Mouse (Mus musculus) thymus, adult 2 months (tissue): Measurements from ENCODE around the gene Pold2. TPM values are rescaled to one million over a fixed set of nuclear protein-coding genes. Genes with fewer than 3 reads are reported as not detected.

Experiments
- DNase-seq: peaks from one replicate; pipeline ENCODE4 v3.0.0; 2021
- H3K27ac ChIP-seq: fragments of 200-500 bp; 2 replicates; pipeline ENCODE4 v1.5.1; 2012; ENCODE audit warnings: low read length, control low read depth; ENCODE audit not compliant: control insufficient read depth, insufficient read depth
- H3K27me3 ChIP-seq: fragments of 200-500 bp; 2 replicates; pipeline ENCODE4 v1.6.1; 2012; ENCODE audit warnings: mild to moderate bottlenecking, low read length, moderate library complexity, mixed read lengths; ENCODE audit not compliant: control insufficient read depth, insufficient read depth
- H3K36me3 ChIP-seq: fragments of 200-500 bp; 2 replicates; pipeline ENCODE4 v1.6.1; 2012; ENCODE audit warnings: mild to moderate bottlenecking, low read length, moderate library complexity; ENCODE audit not compliant: control insufficient read depth, insufficient read depth
- H3K4me1 ChIP-seq: fragments of 200-500 bp; replicated peaks from 2 replicates; pipeline ENCODE4 v1.6.1; 2012; ENCODE audit warnings: low read length; ENCODE audit not compliant: control insufficient read depth, insufficient read depth
- H3K4me3 ChIP-seq: fragments of 200-500 bp; 2 replicates; pipeline ENCODE4 v1.5.1; 2012; ENCODE audit warnings: mild to moderate bottlenecking, low read length, control low read depth, moderate library complexity; ENCODE audit not compliant: control insufficient read depth, insufficient read depth
- CTCF ChIP-seq: fragments of 200-500 bp; IDR thresholded peaks from 2 replicates; pipeline ENCODE4 v1.5.1; 2012; ENCODE audit warnings: mild to moderate bottlenecking, control low read depth, low read length, moderate library complexity, borderline replicate concordance; ENCODE audit not compliant: control insufficient read depth, poor library complexity, insufficient read depth; ENCODE audit errors: extremely low read depth
- POLR2A ChIP-seq: fragments of 200-500 bp; IDR thresholded peaks from 2 replicates; pipeline ENCODE4 v1.6.1; 2012; ENCODE audit warnings: mild to moderate bottlenecking, low read length, control low read depth, moderate library complexity; ENCODE audit not compliant: control insufficient read depth, poor library complexity, insufficient read depth; ENCODE audit errors: extremely low read depth
- WGBS: fragments of 180-500 bp; shearing (Covaris S2); methylation state at CpG from one replicate; pipeline ENCODE4 v1.1.7; 2018; 5-methylcytosine and 5-hydroxymethylcytosine counted together
- polyA plus RNA-seq: library from polyadenylated mRNA; depleted of rRNA; stranded (reverse); fragments of >200 nt; gene quantifications from 2 replicates; pipeline ENCODE4 v1.2.3, GENCODE M21; 2012

Pold2 gene
- polyA plus RNA-seq, 1 experiment: 309 TPM

DNA sequence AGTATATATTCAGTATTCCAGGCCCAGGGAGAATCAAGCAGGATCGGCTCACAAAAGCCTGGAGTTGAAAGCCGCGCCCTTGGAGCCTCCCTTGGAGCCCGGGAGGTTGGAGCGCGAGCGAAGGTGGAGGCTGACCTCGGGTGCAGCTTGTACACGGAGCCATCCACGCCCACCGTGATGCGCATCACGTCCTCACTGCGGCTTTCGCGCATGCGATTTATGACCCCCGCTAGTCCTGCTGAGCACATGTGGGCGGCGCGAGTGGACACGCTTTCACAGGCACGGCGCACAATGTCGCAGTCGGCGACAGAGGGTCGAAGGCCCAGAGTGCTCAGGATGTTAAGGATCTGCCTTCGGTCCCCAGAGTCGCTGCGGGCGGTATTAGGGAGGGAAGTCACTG is 23.9 kb upstream of the Pold2 start:
- no peak for DNase-seq
- H3K27ac ChIP-seq: no peak overlapping the region
- no peak overlapping the region for H3K4me3 ChIP-seq
- no peaks in the 10 kb centered on the region for H3K36me3 ChIP-seq
- TF ChIP-seq POLR2A: no peak
- no peak for TF ChIP-seq CTCF
- H3K27me3 ChIP-seq: no peaks in the 10 kb centered on the region
- WGBS: 38% methylated on average over 32 of the region's 32 CpGs
- peaks cover 5% of the 10 kb centered on the region; the same call in 1 of the 2 replicates for H3K4me1 ChIP-seq

DNA sequence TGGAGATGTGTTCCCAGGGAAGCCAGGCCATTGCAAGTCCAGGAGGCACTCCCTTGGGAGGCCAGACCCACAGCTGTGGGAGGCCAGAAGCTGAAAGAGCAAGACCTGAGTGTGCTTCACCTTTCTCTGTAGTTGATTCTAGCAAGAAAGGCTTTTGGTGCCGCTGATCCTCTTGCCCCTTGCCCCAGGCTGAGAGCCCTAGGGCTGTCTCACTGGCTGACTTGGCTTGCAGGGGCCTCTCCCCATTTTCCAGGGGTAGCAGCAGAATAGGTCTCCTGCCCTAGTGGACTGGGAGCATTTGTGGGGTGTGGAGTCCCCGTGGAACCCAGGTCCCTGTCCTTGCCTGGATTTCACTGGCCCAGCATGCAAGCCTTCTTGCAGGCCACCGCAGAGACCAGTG is 23.2 kb upstream of the Pold2 start:
- Histone ChIP-seq H3K36me3 (no peaks in the 10 kb centered on the region), H3K27me3 (no peaks in the 10 kb centered on the region), H3K27ac (no peak overlapping the region), H3K4me1 (peaks cover 5% of the 10 kb centered on the region; the same call in 1 of the 2 replicates), H3K4me3 (no peak overlapping the region)
- WGBS: 76% methylated on average over 3 of the region's 3 CpGs
- DNase-seq: no peak
- TF ChIP-seq POLR2A: no peak
- no peak for TF ChIP-seq CTCF

DNA sequence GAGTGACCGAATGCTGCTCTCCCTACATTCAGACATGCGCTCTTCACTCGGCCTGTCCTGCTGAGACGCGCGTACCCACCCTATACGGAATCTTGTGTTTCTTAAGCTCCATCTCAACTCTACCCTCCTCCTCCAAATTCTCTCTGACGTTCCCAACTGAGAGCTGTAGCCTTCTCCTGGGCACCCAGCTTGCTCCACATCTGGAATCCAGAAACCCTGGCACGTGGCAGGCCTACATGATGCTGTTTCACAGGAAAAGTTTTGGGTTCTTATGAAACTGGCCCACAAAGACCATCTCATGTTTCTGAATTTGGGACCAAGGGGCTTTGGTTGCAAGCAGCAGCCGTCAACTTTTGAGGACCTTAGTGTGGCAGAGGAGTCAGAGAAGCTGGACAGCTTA is 21.2 kb upstream of the Pold2 start:
- Histone ChIP-seq H3K4me3 (no peak overlapping the region), H3K27me3 (no peaks in the 10 kb centered on the region), H3K27ac (no peak overlapping the region), H3K4me1 (peaks cover 5% of the 10 kb centered on the region; the same call in 1 of the 2 replicates), H3K36me3 (no peaks in the 10 kb centered on the region)
- WGBS: 97% methylated on average over 10 of the region's 10 CpGs
- no peak for DNase-seq
- no peak for TF ChIP-seq CTCF
- TF ChIP-seq POLR2A: no peak

DNA sequence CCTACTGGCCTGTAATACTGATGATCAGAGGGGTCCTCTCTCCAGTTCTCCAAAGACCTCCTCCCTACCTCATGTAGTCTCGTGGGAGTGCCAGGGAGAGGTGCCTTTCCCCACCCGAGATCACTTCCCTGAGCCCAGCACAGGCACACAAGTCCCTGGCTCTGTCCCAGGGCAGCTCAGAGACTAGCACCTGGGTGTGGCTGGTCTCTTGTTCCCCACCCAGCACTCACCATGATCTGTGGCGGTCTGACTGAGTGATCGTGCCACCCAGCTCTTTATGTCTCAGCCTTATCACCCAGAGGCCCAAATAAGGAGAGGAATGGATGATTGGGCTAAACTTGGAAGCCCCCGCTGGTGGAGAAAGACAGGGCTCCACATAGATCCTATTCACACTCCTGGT is 20.4 kb upstream of the Pold2 start, which contains the start of gene Myl7:
Myl7 (minus strand) TSS at position 252 of the 400 bp plus-strand sequence.
- Histone ChIP-seq H3K27ac (no peak within 1 kb of the TSS), H3K4me1 (peaks cover 5% of the 10 kb centered on the region; the same call in 1 of the 2 replicates), H3K36me3 (no peaks in the 10 kb centered on the region), H3K4me3 (no peak within 1 kb of the TSS), H3K27me3 (no peaks in the 10 kb centered on the region)
- TF ChIP-seq POLR2A: no peak
- no peak for TF ChIP-seq CTCF
- 82% methylated on average over 5 of the region's 5 CpGs for WGBS
- no peak for DNase-seq

DNA sequence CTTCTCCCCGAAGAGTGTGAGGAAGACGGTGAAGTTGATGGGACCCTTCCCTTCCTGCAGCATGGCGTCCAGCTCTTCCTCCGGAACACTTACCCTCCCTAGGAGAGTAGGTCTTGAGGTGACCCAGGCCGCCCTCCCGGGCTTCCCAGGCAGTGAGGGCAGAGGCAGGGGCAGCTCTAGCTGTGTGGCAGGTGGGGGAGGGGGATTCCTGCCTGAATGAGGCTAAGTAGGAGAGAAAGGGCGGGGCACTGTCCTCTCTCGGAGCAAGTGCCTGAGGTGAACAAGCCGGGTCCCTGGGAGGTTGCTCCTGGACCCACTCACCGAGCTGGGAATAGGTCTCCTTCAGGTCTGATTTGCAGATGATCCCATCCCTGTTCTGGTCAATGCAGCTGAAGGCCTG is 19.7 kb upstream of the Pold2 start:
- Histone ChIP-seq H3K36me3 (no peaks in the 10 kb centered on the region), H3K27me3 (no peaks in the 10 kb centered on the region), H3K27ac (no peak overlapping the region), H3K4me1 (peaks cover 5% of the 10 kb centered on the region; the same call in 1 of the 2 replicates), H3K4me3 (no peak overlapping the region)
- WGBS: 35% methylated on average over 10 of the region's 10 CpGs
- DNase-seq: no peak
- TF ChIP-seq CTCF: no peak
- TF ChIP-seq POLR2A: no peak

DNA sequence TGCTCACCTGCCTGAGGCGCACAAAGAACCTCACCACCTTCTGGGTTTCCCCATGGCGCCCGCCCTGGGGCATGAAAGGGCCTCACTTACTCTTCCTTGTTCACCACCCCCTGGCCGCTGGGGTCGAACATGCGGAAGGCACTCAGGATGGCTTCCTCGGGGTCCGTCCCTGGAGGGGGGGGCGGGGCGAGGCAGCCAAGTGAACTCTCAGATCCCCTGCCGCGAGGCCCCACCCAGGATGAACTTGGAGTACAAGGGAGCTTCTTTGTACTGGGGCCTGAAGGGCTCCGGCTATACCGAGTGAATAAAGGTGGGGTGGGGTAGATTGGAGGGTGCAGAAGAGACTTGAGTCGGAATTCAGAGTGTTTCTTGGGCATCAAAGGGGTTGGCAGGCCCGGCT is 19.1 kb upstream of the Pold2 start:
- DNase-seq: no peak
- no peaks in the 10 kb centered on the region for H3K36me3 ChIP-seq
- no peak overlapping the region for H3K4me3 ChIP-seq
- H3K4me1 ChIP-seq: peaks cover 5% of the 10 kb centered on the region; the same call in 1 of the 2 replicates
- TF ChIP-seq POLR2A (no peak), CTCF (no peak)
- WGBS: 25% methylated on average over 16 of the region's 16 CpGs
- H3K27ac ChIP-seq: no peak overlapping the region
- no peaks in the 10 kb centered on the region for H3K27me3 ChIP-seq

DNA sequence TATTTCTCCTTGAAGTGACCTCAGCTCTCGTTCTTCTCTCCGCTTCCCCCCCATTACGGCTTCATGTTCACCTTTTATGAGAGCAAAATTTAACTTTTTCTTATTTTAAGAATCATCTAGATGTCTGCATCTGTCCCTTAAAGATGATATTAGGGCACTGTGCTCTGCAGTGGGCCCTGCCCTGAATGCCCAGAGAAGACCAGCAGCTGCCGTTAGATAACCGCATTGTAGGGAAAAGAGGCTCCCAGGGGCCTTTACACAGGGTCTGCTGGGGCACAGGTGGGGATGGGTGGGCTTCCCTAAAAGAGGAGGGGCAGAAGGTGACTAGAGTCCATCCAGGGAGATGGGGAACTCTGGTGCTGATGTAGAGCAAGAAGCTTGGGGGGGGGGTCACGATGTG is 15.7 kb upstream of the Pold2 start:
- Histone ChIP-seq H3K27ac (no peak overlapping the region), H3K27me3 (no peaks in the 10 kb centered on the region), H3K4me1 (no peaks in the 10 kb centered on the region), H3K36me3 (no peaks in the 10 kb centered on the region), H3K4me3 (no peak overlapping the region)
- 97% methylated on average over 6 of the region's 6 CpGs for WGBS
- no peak for DNase-seq
- TF ChIP-seq CTCF: no peak
